Mouse (Mus musculus) E14TG2a.4 (cell line): ENCODE results near the gene Dyrk1a.

ENCODE experiments used
- CTCF ChIP-seq: conservative IDR thresholded peaks from 2 replicates; pipeline ENCODE4 v1.5.1; 2014; ENCODE audit warnings: low read length
- NANOG ChIP-seq: IDR thresholded peaks from 2 replicates; pipeline ENCODE4 v1.6.1; 2014; ENCODE audit warnings: borderline replicate concordance, low read length, mixed read lengths

DNA sequence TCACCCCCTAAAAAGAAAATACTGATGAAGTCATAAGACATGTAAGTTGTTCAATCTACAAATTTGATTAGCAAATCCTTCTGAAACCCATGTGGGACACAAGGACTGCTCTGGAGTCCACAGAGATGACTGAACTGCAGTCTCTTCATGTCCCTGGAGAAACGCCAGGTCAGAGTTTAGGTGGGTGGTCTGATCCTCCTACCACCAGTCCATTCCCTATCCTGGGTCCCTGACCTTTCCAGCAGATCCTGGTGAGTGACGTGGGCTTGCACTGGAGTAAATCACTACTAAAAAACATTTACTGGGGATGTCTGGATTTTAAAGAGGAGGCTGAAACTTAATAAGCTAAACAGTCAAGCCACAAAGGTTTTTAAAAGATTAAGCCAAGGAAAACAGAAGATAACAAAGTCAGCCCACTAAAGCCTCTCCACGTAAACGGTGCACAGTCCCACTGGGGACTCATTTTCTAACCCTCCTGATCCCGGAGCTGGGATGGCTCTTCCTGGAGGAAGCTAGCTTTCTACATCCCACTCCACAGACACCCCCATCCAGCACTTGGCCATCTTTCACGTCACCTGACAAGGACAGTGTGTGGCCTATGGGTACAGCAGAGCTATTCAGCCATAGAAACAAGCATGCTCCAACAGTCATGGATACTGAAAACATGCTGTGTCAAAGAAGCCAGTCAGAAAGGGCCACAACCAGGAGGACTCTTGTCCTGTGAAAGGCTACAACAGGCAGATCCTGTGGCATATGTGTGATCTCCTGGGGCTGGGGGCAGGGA, 46.0 kb upstream of the Dyrk1a start:
- TF ChIP-seq CTCF: no peak
- no peak for TF ChIP-seq NANOG
